In the genomic region with DNA sequence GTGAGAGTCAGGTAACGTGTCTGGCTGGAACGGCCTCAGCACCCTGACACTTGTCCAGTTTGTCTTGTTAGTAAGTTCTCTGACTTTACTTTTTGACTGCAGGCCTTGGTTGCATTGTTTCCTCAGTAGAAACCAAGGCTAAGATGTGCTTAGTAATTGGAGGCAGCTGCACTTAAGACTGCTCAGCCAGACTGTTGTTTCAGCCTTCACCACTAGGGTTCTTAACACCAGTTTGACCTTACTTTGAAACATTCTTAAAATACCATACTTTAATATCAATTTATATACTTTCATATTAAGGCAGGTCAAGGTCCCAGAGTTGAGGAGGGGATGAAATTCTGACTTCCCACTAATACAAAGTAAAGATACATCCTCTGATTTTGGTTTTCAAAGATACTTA, we compare ENCODE assay signal across 13 mouse cellular contexts.
A peak's percentile ranks its signal among the peaks of the same experiment; 100 is the strongest.
DNase-seq lines count a peak whose midpoint lies in the region; ATAC-seq and TF ChIP-seq lines count a peak whose summit lies in the region.
"Had no signal": no experiment of that assay in that cellular context is flagged by ENCODE, and none has a peak within 500 bp of the region (broad histone marks: within the 10 kb centered on the region; RNA-seq: fewer than 3 reads in every experiment).

No protein-coding gene starts in this region.

- H3K4me3 ChIP-seq in left cerebral cortex, adult 2 months, result no peak overlapping the region
- no peak overlapping the region for H3K4me3 ChIP-seq in embryonic facial prominence, embryonic 14.5 days (ENCODE audit: low read depth, low read length)
- H3K4me3 ChIP-seq: heart, embryonic 13.5 days; limb, embryonic 13.5 days had no signal

- TF ChIP-seq CTCF in left cerebral cortex, adult 2 months (IDR thresholded peaks at IDR 0.05), result peak; percentile 41

- no peaks in the 10 kb centered on the region for H3K27me3 ChIP-seq in embryonic facial prominence, embryonic 14.5 days (replicated peaks; ENCODE audit: control insufficient read depth, insufficient read depth, low read length)

- DNase-seq in left cerebral cortex, adult 2 months (ENCODE audit: extremely low spot score in 1 of 2, low spot score in 2 of 2), result no peak
- DNase-seq in left cerebral cortex, postnatal 10 days (ENCODE audit: extremely low spot score in 1 of 2, low spot score in 2 of 2), result no peak
- DNase-seq in 416B (ENCODE audit: low read depth) (peak; percentile 21), ES-CJ7 (ENCODE audit: low read depth, low spot score) (peak; percentile 20)
- no peak for DNase-seq in embryonic facial prominence, embryonic 14.5 days (ENCODE audit: low spot score)
- no peak for DNase-seq in cerebellum, postnatal 4 days (ENCODE audit: low spot score in 2 of 2)
- no peak for DNase-seq in adrenal gland, postnatal 25 days
- DNase-seq in adrenal gland, postnatal 10 days, result no peak
- DNase-seq: thymus, adult 2 months had no signal

- WGBS in embryonic facial prominence, embryonic 14.5 days, result 55% methylated on average over 2 of the region's 2 CpGs

- H3K27ac ChIP-seq in left cerebral cortex, adult 2 months, result no peak overlapping the region
- H3K27ac ChIP-seq in embryonic facial prominence, embryonic 14.5 days (replicated peaks; ENCODE audit: low read depth, low read length), result 0 out of 2 replicates have a peak overlapping the region, but pooled peaks have one; percentile 28
- H3K27ac ChIP-seq: limb, embryonic 13.5 days had no signal

- peaks cover 32% of the 10 kb centered on the region for H3K4me1 ChIP-seq in embryonic facial prominence, embryonic 14.5 days (ENCODE audit: control insufficient read depth, insufficient read depth, low read length)

- intact Hi-C loops in left cerebral cortex, adult 2 months (cut with DNase I), result no loop called here
- intact Hi-C loops in left cerebral cortex, postnatal 10 days (cut with DNase I), result no loop called here

- H3K9ac ChIP-seq in embryonic facial prominence, embryonic 14.5 days (ENCODE audit: low read depth, low read length), result no peak overlapping the region
- H3K9ac ChIP-seq: heart, embryonic 13.5 days; limb, embryonic 13.5 days had no signal

- H3K4me2 ChIP-seq in embryonic facial prominence, embryonic 14.5 days (ENCODE audit: low read depth, low read length), result no peak overlapping the region
- H3K4me2 ChIP-seq: limb, embryonic 13.5 days had no signal

- no peaks in the 10 kb centered on the region for H3K9me3 ChIP-seq in embryonic facial prominence, embryonic 14.5 days (ENCODE audit: control insufficient read depth, low read length)
- H3K9me3 ChIP-seq: heart, embryonic 13.5 days; limb, embryonic 13.5 days had no signal

- ATAC-seq in embryonic facial prominence, embryonic 14.5 days (ENCODE audit: low read depth), result no peak
- ATAC-seq: forebrain, embryonic 16.5 days; midbrain, embryonic 16.5 days had no signal

- no peaks in the 10 kb centered on the region for H3K36me3 ChIP-seq in embryonic facial prominence, embryonic 14.5 days (ENCODE audit: control insufficient read depth, insufficient read depth, low read length)
- H3K36me3 ChIP-seq: heart, embryonic 13.5 days; limb, embryonic 13.5 days had no signal

Comparison
In these comparisons a context has a peak if more than half of its experiments do, and no peak if none do; other contexts are left out.
1. DNase-seq: peak in 416B (single experiment) and ES-CJ7 (single experiment); none in left cerebral cortex, adult 2 months (0 of 2), left cerebral cortex, postnatal 10 days (0 of 2), embryonic facial prominence, embryonic 14.5 days (single experiment), cerebellum, postnatal 4 days (0 of 2), adrenal gland, postnatal 25 days (single experiment) and adrenal gland, postnatal 10 days (single experiment).